Mouse (Mus musculus): Measurements from ENCODE around the gene H2-Aa.

DNA sequence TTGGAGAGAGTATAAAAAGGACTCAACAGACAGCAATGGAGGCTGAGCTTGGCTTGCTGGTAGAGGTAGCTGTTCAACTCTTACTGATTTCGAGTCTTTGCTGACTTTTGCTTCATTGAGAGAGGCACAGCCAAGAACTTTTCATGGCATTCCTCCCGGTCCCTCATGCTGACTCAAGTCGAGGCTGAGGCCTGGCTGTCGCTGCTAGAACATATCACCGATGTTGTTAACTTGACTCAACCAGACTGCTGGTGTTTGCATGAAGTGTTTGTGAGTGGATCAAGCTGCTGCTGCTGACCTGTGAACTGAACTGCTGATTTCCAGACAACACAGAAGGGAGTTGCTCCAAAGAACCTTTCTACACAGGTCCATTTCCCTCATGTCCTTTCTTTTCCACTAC is 50.9 kb downstream of the H2-Aa start:
- TF ChIP-seq CTCF (IDR thresholded peaks at IDR 0.05; ENCODE audit: low read depth) = no peak
- no peak for TF ChIP-seq EP300 (IDR thresholded peaks at IDR 0.05; ENCODE audit: low read depth)

Data from heart, postnatal 0 days (tissue).